Mouse (Mus musculus) ES-E14 (cell line): ENCODE data around the gene Grtp1. TPM values are rescaled to one million over a fixed set of nuclear protein-coding genes. Genes with fewer than 3 reads are reported as not detected.

ENCODE experiments used
- DNase-seq: peaks from one replicate; pipeline ENCODE4 v3.0.0-alpha.2; 2013; ENCODE audit warnings: low read depth, low spot score
- H3K27ac ChIP-seq: 2 replicates; pipeline ENCODE4 v1.5.1; 2012; ENCODE audit warnings: low read depth, mild to moderate bottlenecking, low read length, moderate library complexity, mixed read lengths; ENCODE audit not compliant: poor library complexity, insufficient read depth, severe bottlenecking
- H3K36me3 ChIP-seq: 2 replicates; pipeline ENCODE4 v1.6.1; 2012; ENCODE audit warnings: mild to moderate bottlenecking, low read length, moderate library complexity, mixed read lengths; ENCODE audit not compliant: control insufficient read depth, poor library complexity, insufficient read depth, severe bottlenecking
- H3K4me1 ChIP-seq, 2 experiments: fragments of 150-350 bp in 1 of 2; sonication (generic) in 1 of 2; 2 replicates each; pipeline ENCODE4 v1.6.1; 2012; ENCODE audit warnings: low read length in 2 of 2, mild to moderate bottlenecking in 1 of 2, mixed read lengths in 1 of 2; ENCODE audit not compliant: control insufficient read depth in 2 of 2, insufficient read depth in 2 of 2, poor library complexity in 1 of 2
- H3K4me3 ChIP-seq, 2 experiments: fragments of 150-350 bp in 1 of 2; sonication (generic) in 1 of 2; 2 replicates each; pipeline ENCODE4 v1.5.1; 2012; ENCODE audit warnings: low read length in 2 of 2, low read depth in 1 of 2, mild to moderate bottlenecking in 1 of 2, mixed read lengths in 1 of 2; ENCODE audit not compliant: insufficient read depth in 1 of 2, poor library complexity in 1 of 2, severe bottlenecking in 1 of 2
- H3K9ac ChIP-seq: 2 replicates; pipeline ENCODE4 v1.6.1; 2012; ENCODE audit warnings: low read depth, mild to moderate bottlenecking, low read length, mixed read lengths; ENCODE audit not compliant: poor library complexity, insufficient read depth, severe bottlenecking
- H3K9me3 ChIP-seq: fragments of 150-350 bp; sonication (generic); 2 replicates; pipeline ENCODE4 v1.6.1; 2012; ENCODE audit warnings: low read depth, mild to moderate bottlenecking, low read length; ENCODE audit not compliant: control insufficient read depth, insufficient read depth
- CHD2 ChIP-seq: IDR thresholded peaks from 2 replicates; pipeline ENCODE4 v1.6.1; 2014; ENCODE audit warnings: mild to moderate bottlenecking, low read depth, low read length, inconsistent platforms
- HCFC1 ChIP-seq: IDR thresholded peaks from 2 replicates; pipeline ENCODE4 v1.6.1; 2012; ENCODE audit warnings: low read length, inconsistent platforms, borderline replicate concordance; ENCODE audit not compliant: insufficient read depth
- MAFK ChIP-seq: IDR thresholded peaks from 2 replicates; pipeline ENCODE4 v1.6.1; 2014; ENCODE audit warnings: mild to moderate bottlenecking, low read depth, low read length, inconsistent platforms; ENCODE audit not compliant: insufficient read depth
- ZC3H11A ChIP-seq: IDR thresholded peaks from 2 replicates; pipeline ENCODE4 v1.6.1; 2012; ENCODE audit warnings: low read depth, mild to moderate bottlenecking, inconsistent platforms, low read length, borderline replicate concordance
- ZNF384 ChIP-seq: IDR thresholded peaks from 2 replicates; pipeline ENCODE4 v1.6.1; 2012; ENCODE audit warnings: low read depth, low read length, inconsistent platforms
- in situ Hi-C, 2 experiments: fragments of 600-800 bp; cut with MboI; formaldehyde crosslinking; loops; one replicate each; pipeline ENCODE4 v1.15.1; 2025; ENCODE audit warnings: low sequenced_read_pairs in 2 of 2, inconsistent platforms in 1 of 2; ENCODE audit not compliant: unreplicated experiment in 2 of 2
- total RNA-seq: library from RNA; depleted of rRNA; stranded (reverse); fragments of 300-350 nt; gene quantifications from 2 replicates; pipeline ENCODE4 v1.2.3, GENCODE M21; 2012

Gene Grtp1
- total RNA-seq, 1 experiment, result 36.3 TPM

DNA sequence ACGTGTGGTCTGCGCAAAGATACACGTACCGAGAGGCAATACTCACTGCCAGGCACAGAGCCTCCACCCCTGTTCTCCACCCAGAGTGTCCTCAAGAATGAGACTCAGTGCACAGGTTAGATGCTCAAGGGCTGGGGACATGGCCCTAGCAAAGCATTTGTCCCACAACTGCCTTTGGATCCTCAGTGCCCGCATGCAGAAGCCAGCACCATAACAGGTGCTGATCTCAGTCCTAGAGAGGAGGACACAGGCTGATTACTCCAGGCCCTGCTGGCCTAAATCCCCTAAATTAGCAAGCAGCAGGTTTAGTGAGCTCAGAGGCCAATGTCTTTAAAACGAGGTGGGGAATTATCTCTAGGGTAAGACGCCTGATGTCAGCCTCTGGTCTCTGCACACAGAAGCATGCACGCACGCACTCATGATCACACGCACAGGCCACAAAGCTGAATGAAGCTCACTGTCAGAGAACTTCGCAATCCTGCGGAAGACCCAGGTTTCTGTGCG lies 12.3 kb downstream of the Grtp1 start:
- in situ Hi-C loops, result no loop called here
- TF ChIP-seq ZNF384, result no peak
- no peak for TF ChIP-seq ZC3H11A
- TF ChIP-seq HCFC1, result no peak
- no peak for TF ChIP-seq CHD2
- TF ChIP-seq MAFK, result no peak
- Histone ChIP-seq H3K27ac (no peak overlapping the region), H3K9ac (no peak overlapping the region), H3K9me3 (no peaks in the 10 kb centered on the region), H3K4me1 (0 out of 4 replicates have a peak, but pooled peaks cover 0 to 4% of the 10 kb centered on the region in 2 experiments), H3K4me3 (no peak overlapping the region), H3K36me3 (peaks cover 56% of the 10 kb centered on the region)
- DNase-seq, result no peak

- Histone ChIP-seq H3K9me3 (no peaks in the 10 kb centered on the region), H3K27ac (no peak overlapping the region), H3K36me3 (peaks cover 55% of the 10 kb centered on the region), H3K9ac (no peak overlapping the region), H3K4me3 (no peak overlapping the region), H3K4me1 (0 out of 4 replicates have a peak, but pooled peaks cover 0 to 4% of the 10 kb centered on the region in 2 experiments)
- in situ Hi-C loops, result no loop called here
- TF ChIP-seq ZNF384, result no peak
- TF ChIP-seq MAFK, result no peak
- DNase-seq, result no peak
Observed at GRCm38 (mm10) chr8:13187638-13188037, 12.8 kb downstream of the Grtp1 start.

- 0 out of 4 replicates have a peak, but pooled peaks cover 0 to 4% of the 10 kb centered on the region in 2 experiments for H3K4me1 ChIP-seq
- in situ Hi-C loops, result no loop called here
- TF ChIP-seq MAFK, result no peak
- TF ChIP-seq ZC3H11A, result no peak
- no peak for TF ChIP-seq HCFC1
- TF ChIP-seq ZNF384, result no peak
- TF ChIP-seq CHD2, result no peak
- H3K4me3 ChIP-seq, result no peak overlapping the region
- no peak overlapping the region for H3K27ac ChIP-seq
- peaks cover 52% of the 10 kb centered on the region for H3K36me3 ChIP-seq
- no peaks in the 10 kb centered on the region for H3K9me3 ChIP-seq
- no peak for DNase-seq
- H3K9ac ChIP-seq, result no peak overlapping the region
Observed at GRCm38 (mm10) chr8:13187229-13187628, 13.2 kb downstream of the Grtp1 start.

DNA sequence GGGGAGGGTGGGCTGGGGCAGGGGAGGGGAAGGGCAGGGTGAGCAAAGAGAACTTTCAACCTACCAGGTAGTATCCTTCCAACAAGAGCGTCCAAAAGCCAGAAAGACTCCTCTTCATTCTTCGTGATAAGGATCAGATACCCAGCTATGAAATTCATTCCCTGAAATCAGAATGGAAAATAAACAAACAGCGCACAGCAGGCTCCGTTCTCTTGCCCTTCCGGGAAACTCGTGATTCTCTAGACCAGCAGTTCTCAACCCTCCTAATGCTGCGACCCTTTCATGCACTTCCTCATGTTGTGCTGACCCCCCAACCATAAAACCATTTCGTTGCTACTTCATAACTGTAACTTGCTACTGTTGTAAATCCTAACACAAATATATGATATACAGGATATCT lies 13.6 kb downstream of the Grtp1 start:
- Histone ChIP-seq H3K9ac (no peak overlapping the region), H3K27ac (no peak overlapping the region), H3K4me3 (no peak overlapping the region), H3K4me1 (0 out of 4 replicates have a peak, but pooled peaks cover 0 to 4% of the 10 kb centered on the region in 2 experiments), H3K36me3 (peaks cover 48% of the 10 kb centered on the region), H3K9me3 (no peaks in the 10 kb centered on the region)
- in situ Hi-C loops, result no loop called here
- no peak for DNase-seq
- TF ChIP-seq MAFK, result no peak
- no peak for TF ChIP-seq HCFC1
- TF ChIP-seq ZNF384, result no peak
- TF ChIP-seq CHD2, result no peak
- TF ChIP-seq ZC3H11A, result no peak

- DNase-seq, result no peak
- in situ Hi-C loops, result no loop called here
- TF ChIP-seq ZC3H11A, result no peak
- no peak for TF ChIP-seq CHD2
- no peak for TF ChIP-seq HCFC1
- no peak for TF ChIP-seq ZNF384
- TF ChIP-seq MAFK, result no peak
- peaks cover 0 to 19% of the 10 kb centered on the region in 2 experiments; a peak in 2 of 4 replicates for H3K4me1 ChIP-seq
- H3K9ac ChIP-seq, result no peak overlapping the region
- no peaks in the 10 kb centered on the region for H3K9me3 ChIP-seq
- no peak overlapping the region for H3K4me3 ChIP-seq
- peaks cover 34% of the 10 kb centered on the region for H3K36me3 ChIP-seq
- no peak overlapping the region for H3K27ac ChIP-seq
Observed at GRCm38 (mm10) chr8:13181691-13181976, 18.8 kb downstream of the Grtp1 start.
